Mouse (Mus musculus) hematopoietic stem cell, adult 5-6 weeks (primary cell): Measurements from ENCODE around the gene Eif2s2. TPM values are rescaled to one million over a fixed set of nuclear protein-coding genes. Genes with fewer than 3 reads are reported as not detected.

Experiments used
- total RNA-seq: library from RNA; stranded (forward); fragments of 172-1452, 232-1000 nt; gene quantifications from 2 replicates; pipeline ENCODE4 v1.2.3, GENCODE M21; 2017

Gene Eif2s2
- total RNA-seq, 1 experiment from 2014 or later, result 192 TPM

Other genes with a start within 250 kb of the Eif2s2 start
- gene Chmp4b, start 241.2 kb downstream of the Eif2s2 start, total RNA-seq, result 98.4 and 114 TPM in 2 replicates
- gene Gm14214, start 122.9 kb downstream of the Eif2s2 start, total RNA-seq, result not detected in 2 replicates
- 180 and 207 TPM in 2 replicates for gene Raly, start 101.8 kb downstream of the Eif2s2 start, total RNA-seq
- not detected in 2 replicates for gene a, start 101.5 kb downstream of the Eif2s2 start, total RNA-seq
- not detected in 2 replicates for gene Gm14226, start 125.3 kb upstream of the Eif2s2 start, total RNA-seq
- gene Ahcy, start 181.6 kb upstream of the Eif2s2 start, total RNA-seq, result 70.5 and 73.7 TPM in 2 replicates
- gene Itch, start 240.6 kb upstream of the Eif2s2 start, total RNA-seq, result 57.3 and 65.5 TPM in 2 replicates